Mouse (Mus musculus) lung, postnatal 0 days (tissue): ENCODE results near the gene Tmem54.

ENCODE experiments used
- CTCF ChIP-seq: IDR thresholded peaks from 2 replicates; pipeline ENCODE4 v1.5.1; 2016; ENCODE audit warnings: antibody characterized with exemption, mild to moderate bottlenecking
- EP300 ChIP-seq: IDR thresholded peaks from 2 replicates; pipeline ENCODE4 v1.6.1; 2016; ENCODE audit warnings: antibody characterized with exemption, mild to moderate bottlenecking, control low read depth

- TF ChIP-seq EP300 (no peak), CTCF (peak; percentile 42)
These were observed 42.9 kb upstream of the Tmem54 start for GRCm38 (mm10) chr4:129062281-129063075.
